Mouse (Mus musculus): ENCODE data around the gene Etfrf1. TPM values are rescaled to one million over a fixed set of nuclear protein-coding genes. Genes with fewer than 3 reads are reported as not detected.
A peak's percentile ranks its signal among the peaks of the same experiment; 100 is the strongest.

Etfrf1 gene
- total RNA-seq (2014; rRNA removed) (18.2 and 18.9 TPM in 2 replicates), polyA plus RNA-seq (2015; fragmentation: Nextera tagmentation; extraction: Ambion mirVana) (19.6 and 26.7 TPM in 2 replicates)

DNA sequence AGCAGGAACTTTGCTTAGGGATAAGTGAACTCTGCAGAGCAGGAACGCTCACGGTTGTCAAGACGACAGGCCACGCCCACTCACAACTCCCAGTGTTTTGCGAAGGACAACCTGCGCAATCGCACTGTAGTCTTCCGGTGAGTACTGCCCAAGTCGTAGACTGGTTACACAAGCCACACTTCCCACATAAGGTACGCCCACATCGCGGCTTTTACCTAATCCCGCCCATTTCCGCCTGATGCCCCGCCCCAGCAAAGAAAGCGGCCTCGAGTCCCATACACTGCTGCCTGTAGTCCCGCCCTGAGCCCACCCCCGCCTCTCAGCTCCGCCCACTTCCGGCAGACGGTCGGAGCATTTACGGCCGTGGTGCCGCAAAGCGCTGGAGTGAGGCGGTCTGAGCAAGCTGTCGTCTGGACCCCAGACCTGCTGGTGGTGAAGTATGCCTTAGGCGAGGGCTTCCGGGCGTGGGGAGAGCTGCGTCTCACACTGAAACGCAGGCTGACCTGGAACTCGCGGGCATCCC lies at the start of gene Etfrf1, which contains the start of gene Casc1:
Gene Etfrf1 (plus strand): TSS at position 319 of the 523 bp plus-strand sequence.
Gene Casc1 (minus strand): TSS at position 190 of the 523 bp plus-strand sequence.
- Histone ChIP-seq H3K9me3 (ENCODE audit: low read length) (no peaks in the 10 kb centered on the region), H3K4me3 (ENCODE audit: low read depth, low read length) (peak within 1 kb of the TSS; percentile 70), H3K9ac (peak within 1 kb of the TSS; percentile 87), H3K4me1 (ENCODE audit: insufficient read depth) (peaks cover 4% of the 10 kb centered on the region; the same call in 1 of the 2 replicates), H3K27me3 (ENCODE audit: insufficient read depth, low read length) (no peaks in the 10 kb centered on the region), H3K27ac (ENCODE audit: low read depth, low read length) (peak within 1 kb of the TSS; percentile 97), H3K4me2 (ENCODE audit: low read depth) (peak within 1 kb of the TSS; percentile 74), H3K36me3 (ENCODE audit: insufficient read depth) (no peaks in the 10 kb centered on the region)
- peak; percentile 33; the same call in 1 of the 2 replicates for TF ChIP-seq CTCF (IDR thresholded peaks at IDR 0.05; ENCODE audit: low read depth)
- ATAC-seq (peak; percentile 99), DNase-seq (peak; percentile 99)
- WGBS, result 1% methylated on average over 36 of the region's 36 CpGs

- TF ChIP-seq CTCF (IDR thresholded peaks at IDR 0.05; ENCODE audit: low read depth), result no peak
- WGBS, result 74% methylated on average over 14 of the region's 14 CpGs
- DNase-seq (no peak), ATAC-seq (no peak)
- Histone ChIP-seq H3K9ac (no peak overlapping the region), H3K36me3 (ENCODE audit: insufficient read depth) (no peaks in the 10 kb centered on the region), H3K4me2 (ENCODE audit: low read depth) (no peak overlapping the region), H3K4me3 (ENCODE audit: low read depth, low read length) (no peak overlapping the region), H3K27ac (ENCODE audit: low read depth, low read length) (no peak overlapping the region), H3K27me3 (ENCODE audit: insufficient read depth, low read length) (peaks cover 8% of the 10 kb centered on the region; the same call in 1 of the 2 replicates), H3K4me1 (ENCODE audit: insufficient read depth) (no peaks in the 10 kb centered on the region), H3K9me3 (ENCODE audit: low read length) (no peaks in the 10 kb centered on the region)
These were observed 38.9 kb upstream of the Etfrf1 start for GRCm38 (mm10) chr6:145171892-145172606.

DNA sequence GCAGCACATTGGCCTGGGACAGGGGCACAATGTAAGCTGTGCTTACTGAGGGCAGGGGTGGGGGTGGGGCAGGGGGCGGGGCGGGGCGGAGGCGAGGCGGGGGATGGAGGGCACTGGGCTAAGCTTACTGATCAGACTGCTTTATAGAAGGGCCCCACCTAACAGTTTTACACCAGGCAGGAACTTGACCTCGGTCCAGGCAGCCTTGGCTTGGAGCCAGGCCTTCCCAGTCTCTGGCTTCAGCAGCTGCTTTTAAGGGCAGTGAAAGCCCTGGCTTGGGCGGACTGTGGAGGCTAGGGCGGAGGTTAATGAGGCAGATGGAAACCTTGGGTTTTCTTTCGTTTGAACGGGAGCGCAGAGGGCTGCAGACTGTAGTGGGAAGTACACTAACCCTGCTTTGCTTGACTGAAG lies 37.1 kb upstream of the Etfrf1 start:
- 3% methylated on average over 11 of the region's 11 CpGs for WGBS
- no peak overlapping the region for H3K4me3 ChIP-seq (ENCODE audit: low read depth, low read length)
- no peak overlapping the region for H3K4me2 ChIP-seq (ENCODE audit: low read depth)
- H3K27me3 ChIP-seq (ENCODE audit: insufficient read depth, low read length), result peaks cover 8% of the 10 kb centered on the region; the same call in 1 of the 2 replicates
- TF ChIP-seq CTCF (IDR thresholded peaks at IDR 0.05; ENCODE audit: low read depth), result no peak
- H3K9ac ChIP-seq, result no peak overlapping the region
- H3K27ac ChIP-seq (ENCODE audit: low read depth, low read length), result no peak overlapping the region
- peak; percentile 55; the same call in 1 of the 2 replicates for ATAC-seq
- no peaks in the 10 kb centered on the region for H3K9me3 ChIP-seq (ENCODE audit: low read length)
- H3K36me3 ChIP-seq (ENCODE audit: insufficient read depth), result no peaks in the 10 kb centered on the region
- no peaks in the 10 kb centered on the region for H3K4me1 ChIP-seq (ENCODE audit: insufficient read depth)
- DNase-seq, result peak; percentile 39

- 41% methylated on average over 9 of the region's 9 CpGs for WGBS
- TF ChIP-seq CTCF (IDR thresholded peaks at IDR 0.05; ENCODE audit: low read depth), result no peak
- peaks cover 8% of the 10 kb centered on the region; the same call in 1 of the 2 replicates for H3K27me3 ChIP-seq (ENCODE audit: insufficient read depth, low read length)
- ATAC-seq, result no peak
- no peak overlapping the region for H3K9ac ChIP-seq
- no peak overlapping the region for H3K4me2 ChIP-seq (ENCODE audit: low read depth)
- H3K27ac ChIP-seq (ENCODE audit: low read depth, low read length), result no peak overlapping the region
- DNase-seq, result no peak
- no peak overlapping the region for H3K4me3 ChIP-seq (ENCODE audit: low read depth, low read length)
- no peaks in the 10 kb centered on the region for H3K4me1 ChIP-seq (ENCODE audit: insufficient read depth)
- H3K36me3 ChIP-seq (ENCODE audit: insufficient read depth), result no peaks in the 10 kb centered on the region
- H3K9me3 ChIP-seq (ENCODE audit: low read length), result no peaks in the 10 kb centered on the region
These were observed 35.4 kb upstream of the Etfrf1 start for GRCm38 (mm10) chr6:145175571-145175981.

GRCm38 (mm10) chr6:145176474-145176873 lies 34.5 kb upstream of the Etfrf1 start:
- Histone ChIP-seq H3K36me3 (ENCODE audit: insufficient read depth) (no peaks in the 10 kb centered on the region), H3K27ac (ENCODE audit: low read depth, low read length) (no peak overlapping the region), H3K4me2 (ENCODE audit: low read depth) (no peak overlapping the region), H3K4me1 (ENCODE audit: insufficient read depth) (no peaks in the 10 kb centered on the region), H3K4me3 (ENCODE audit: low read depth, low read length) (no peak overlapping the region), H3K9me3 (ENCODE audit: low read length) (no peaks in the 10 kb centered on the region), H3K27me3 (ENCODE audit: insufficient read depth, low read length) (peaks cover 8% of the 10 kb centered on the region; the same call in 1 of the 2 replicates), H3K9ac (no peak overlapping the region)
- WGBS, result 48% methylated on average over 10 of the region's 10 CpGs
- ATAC-seq (no peak), DNase-seq (no peak)
- no peak for TF ChIP-seq CTCF (IDR thresholded peaks at IDR 0.05; ENCODE audit: low read depth)

DNA sequence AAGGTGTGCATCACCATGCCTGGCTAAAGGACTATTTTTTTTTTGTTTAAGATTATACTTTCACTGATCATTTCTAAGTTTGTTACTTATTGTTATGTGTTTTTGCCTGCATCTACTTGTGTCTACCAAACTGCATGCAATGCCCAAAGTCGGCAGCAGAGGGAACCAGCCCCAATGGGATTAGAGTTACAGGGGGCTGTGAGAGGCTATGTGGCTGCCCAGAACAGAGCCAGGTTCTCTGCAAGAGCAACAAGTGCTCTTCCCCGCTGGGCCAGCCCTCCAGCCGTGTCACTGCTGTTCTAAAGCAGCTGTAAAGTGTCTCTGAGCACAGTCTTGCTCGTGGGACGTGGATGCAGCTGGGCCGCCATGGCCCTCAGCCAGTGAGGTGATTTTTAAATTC lies 31.3 kb upstream of the Etfrf1 start:
- Histone ChIP-seq H3K27ac (ENCODE audit: low read depth, low read length) (no peak overlapping the region), H3K9ac (no peak overlapping the region), H3K27me3 (ENCODE audit: insufficient read depth, low read length) (peaks cover 8% of the 10 kb centered on the region; the same call in 1 of the 2 replicates), H3K4me1 (ENCODE audit: insufficient read depth) (no peaks in the 10 kb centered on the region), H3K4me2 (ENCODE audit: low read depth) (no peak overlapping the region), H3K9me3 (ENCODE audit: low read length) (no peaks in the 10 kb centered on the region), H3K36me3 (ENCODE audit: insufficient read depth) (no peaks in the 10 kb centered on the region), H3K4me3 (ENCODE audit: low read depth, low read length) (no peak overlapping the region)
- peak; percentile 70 for TF ChIP-seq CTCF (IDR thresholded peaks at IDR 0.05; ENCODE audit: low read depth)
- DNase-seq (peak; percentile 45), ATAC-seq (no peak; the same call in 1 of the 2 replicates)
- 27% methylated on average over 6 of the region's 6 CpGs for WGBS

- Histone ChIP-seq H3K9me3 (ENCODE audit: low read length) (no peaks in the 10 kb centered on the region), H3K9ac (no peak overlapping the region), H3K27ac (ENCODE audit: low read depth, low read length) (no peak overlapping the region), H3K4me3 (ENCODE audit: low read depth, low read length) (no peak overlapping the region), H3K36me3 (ENCODE audit: insufficient read depth) (no peaks in the 10 kb centered on the region), H3K4me1 (ENCODE audit: insufficient read depth) (no peaks in the 10 kb centered on the region), H3K27me3 (ENCODE audit: insufficient read depth, low read length) (no peaks in the 10 kb centered on the region), H3K4me2 (ENCODE audit: low read depth) (no peak overlapping the region)
- no peak for TF ChIP-seq CTCF (IDR thresholded peaks at IDR 0.05; ENCODE audit: low read depth)
- DNase-seq (no peak), ATAC-seq (no peak)
- WGBS, result 76% methylated on average over 8 of the region's 8 CpGs
These were observed 28.9 kb upstream of the Etfrf1 start for GRCm38 (mm10) chr6:145182044-145182443.

All from forebrain, postnatal 0 days (tissue).